Comparison of ENCODE assay signal across 29 mouse cellular contexts in the genomic region with DNA sequence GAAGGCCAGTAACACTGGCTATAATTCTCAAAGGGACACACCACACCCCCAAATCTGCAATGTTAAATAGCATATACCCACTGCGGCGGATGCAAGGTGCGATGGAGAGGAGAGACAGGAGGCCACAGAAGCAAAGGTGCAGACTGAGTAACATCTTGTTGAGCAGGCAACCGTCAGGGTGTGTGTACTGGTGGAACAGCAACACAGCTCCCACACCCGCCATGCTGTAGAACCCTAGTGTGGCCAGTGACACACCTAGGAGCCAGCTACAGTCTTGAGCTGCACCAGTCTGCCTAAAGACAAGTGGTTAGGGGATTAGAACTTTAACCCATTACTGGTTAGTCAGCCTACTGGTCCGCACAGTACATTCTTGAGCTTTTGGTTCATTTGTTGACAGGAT. TPM values are rescaled to one million over a fixed set of nuclear protein-coding genes. Genes with fewer than 3 reads are reported as not detected.
DNase-seq lines count a peak whose midpoint lies in the region; ATAC-seq and TF ChIP-seq lines count a peak whose summit lies in the region.
"Had no signal": no experiment of that assay in that cellular context is flagged by ENCODE, and none has a peak within 500 bp of the region (broad histone marks: within the 10 kb centered on the region; RNA-seq: fewer than 3 reads in every experiment).

No protein-coding gene starts in this region.

- peaks cover 43% of the 10 kb centered on the region for H3K36me3 ChIP-seq in heart, embryonic 10.5 days
- peaks cover 32% of the 10 kb centered on the region for H3K36me3 ChIP-seq in heart, embryonic 15.5 days
- peaks cover 0 to 22% of the 10 kb centered on the region in 2 experiments; a peak in 2 of 4 replicates for H3K36me3 ChIP-seq in MEL (ENCODE audit: control insufficient read depth in 1 of 2, insufficient read depth in 2 of 2, low read length in 2 of 2)

- WGBS in heart, embryonic 10.5 days, result 83% methylated on average over 6 of the region's 6 CpGs
- 80% methylated on average over 6 of the region's 6 CpGs for WGBS in heart, embryonic 15.5 days

- no peaks in the 10 kb centered on the region for H3K9me3 ChIP-seq in heart, embryonic 10.5 days
- H3K9me3 ChIP-seq in heart, embryonic 15.5 days (replicated peaks), result no peaks in the 10 kb centered on the region
- no peaks in the 10 kb centered on the region for H3K9me3 ChIP-seq in MEL (replicated peaks; ENCODE audit: insufficient read depth, low read length)
- H3K9me3 ChIP-seq: embryonic facial prominence, embryonic 15.5 days; hindbrain, embryonic 12.5 days; limb, embryonic 10.5 days; limb, embryonic 15.5 days; liver, embryonic 15.5 days; midbrain, embryonic 12.5 days had no signal

- H3K27me3 ChIP-seq in heart, embryonic 10.5 days (ENCODE audit: insufficient read depth, poor library complexity, severe bottlenecking), result no peaks in the 10 kb centered on the region
- H3K27me3 ChIP-seq in heart, embryonic 15.5 days, result no peaks in the 10 kb centered on the region
- no peaks in the 10 kb centered on the region for H3K27me3 ChIP-seq in MEL (ENCODE audit: control insufficient read depth in 1 of 2, insufficient read depth in 2 of 2, low read length in 2 of 2)
- H3K27me3 ChIP-seq: CH12.LX; embryonic facial prominence, embryonic 15.5 days; hindbrain, embryonic 12.5 days; limb, embryonic 15.5 days; liver, embryonic 15.5 days; midbrain, embryonic 12.5 days had no signal

- H3K9ac ChIP-seq in heart, embryonic 15.5 days, result no peak overlapping the region
- no peak overlapping the region for H3K9ac ChIP-seq in MEL (ENCODE audit: control insufficient read depth, low read depth, low read length, poor library complexity, severe bottlenecking)
- H3K9ac ChIP-seq: embryonic facial prominence, embryonic 15.5 days; hindbrain, embryonic 12.5 days; limb, embryonic 15.5 days; liver, embryonic 15.5 days; lung, embryonic 14.5 days; midbrain, embryonic 12.5 days had no signal

- intact Hi-C loops in heart, postnatal 25 days (cut with DNase I), result no loop called here
- intact Hi-C loops in heart, postnatal 36 days (cut with DNase I), result no loop called here

- peaks cover 31% of the 10 kb centered on the region for H3K79me2 ChIP-seq in MEL (ENCODE audit: control insufficient read depth, insufficient read depth, low read length, poor library complexity)

- peak in 1 of 2 experiments; percentile 23; a peak in 1 of 4 replicates for TF ChIP-seq POLR2A in MEL (IDR thresholded peaks at IDR 0.05; ENCODE audit: control insufficient read depth in 1 of 2, insufficient read depth in 1 of 2, low read depth in 1 of 2, low read length in 2 of 2, poor library complexity in 1 of 2)
- peak; percentile 54; the same call in 1 of the 2 replicates for TF ChIP-seq POLR2A in embryonic fibroblast, embryonic 13.5 days (IDR thresholded peaks at IDR 0.05; ENCODE audit: low read depth, low read length)

- DNase-seq in heart, embryonic 10.5 days (ENCODE audit: low spot score), result no peak
- no peak for DNase-seq in heart, postnatal 25 days (ENCODE audit: low spot score)
- no peak for DNase-seq in heart, postnatal 36 days
- DNase-seq in MEL (ENCODE audit: low read depth, low spot score), result no peak
- DNase-seq in lung, postnatal 36 days, result no peak
- no peak for DNase-seq in kidney, postnatal 25 days
- DNase-seq: adrenal gland, adult 8-10 months; cerebellum, adult 2 months; cerebellum, postnatal 14 days; kidney, adult 8-10 months; kidney, postnatal 10 days; layer of hippocampus, adult 9-11 months; lung, embryonic 14.5 days; lung, postnatal 14 days; retina, postnatal 1 day; right cerebral cortex, postnatal 14 days had no signal

- H3K4me1 ChIP-seq in heart, embryonic 10.5 days, result peaks cover 49% of the 10 kb centered on the region
- peaks cover 44% of the 10 kb centered on the region for H3K4me1 ChIP-seq in heart, embryonic 15.5 days (replicated peaks)
- peaks cover 8 to 12% of the 10 kb centered on the region in 2 experiments for H3K4me1 ChIP-seq in MEL (ENCODE audit: control insufficient read depth in 1 of 2, insufficient read depth in 2 of 2, low read length in 2 of 2)
- peaks cover 19% of the 10 kb centered on the region for H3K4me1 ChIP-seq in embryonic fibroblast, embryonic 13.5 days (ENCODE audit: control insufficient read depth, insufficient read depth, low read length)

- ATAC-seq in heart, embryonic 15.5 days (replicated peaks; ENCODE audit: insufficient number of reproducible peaks, insufficient read depth, low FRiP score, low read depth), result no peak
- ATAC-seq: forebrain, embryonic 14.5 days; intestine, embryonic 16.5 days had no signal

- no peak overlapping the region for H3K4me2 ChIP-seq in heart, embryonic 15.5 days
- H3K4me2 ChIP-seq: embryonic facial prominence, embryonic 15.5 days; hindbrain, embryonic 12.5 days; limb, embryonic 15.5 days; liver, embryonic 15.5 days; lung, embryonic 14.5 days; midbrain, embryonic 12.5 days had no signal

- H3K4me3 ChIP-seq in heart, embryonic 10.5 days, result no peak overlapping the region
- H3K4me3 ChIP-seq in heart, embryonic 15.5 days, result no peak overlapping the region
- no peak overlapping the region for H3K4me3 ChIP-seq in MEL (ENCODE audit: control insufficient read depth in 1 of 2, insufficient read depth in 1 of 2, low read depth in 2 of 2, low read length in 2 of 2)
- no peak overlapping the region for H3K4me3 ChIP-seq in embryonic fibroblast, embryonic 13.5 days (ENCODE audit: insufficient read depth, low read length)
- H3K4me3 ChIP-seq: embryonic facial prominence, embryonic 15.5 days; hindbrain, embryonic 12.5 days; limb, embryonic 10.5 days; limb, embryonic 15.5 days; liver, embryonic 15.5 days; midbrain, embryonic 12.5 days had no signal

- no peak for TF ChIP-seq RAD21 in MEL (IDR thresholded peaks at IDR 0.05; ENCODE audit: low read depth, low read length)

- TF ChIP-seq EP300 in MEL (IDR thresholded peaks at IDR 0.05; ENCODE audit: low read depth in 1 of 2, low read length in 2 of 2), result no peak

- H3K27ac ChIP-seq in heart, embryonic 10.5 days, result peak overlapping the region; percentile 6; the same call in 1 of the 2 replicates
- peak overlapping the region; percentile 73 for H3K27ac ChIP-seq in heart, embryonic 15.5 days
- H3K27ac ChIP-seq in MEL (ENCODE audit: control insufficient read depth, low read depth, low read length), result no peak overlapping the region
- no peak overlapping the region; the same call in 1 of the 2 replicates for H3K27ac ChIP-seq in embryonic fibroblast, embryonic 13.5 days (ENCODE audit: insufficient read depth, low read length)
- H3K27ac ChIP-seq: embryonic facial prominence, embryonic 15.5 days; hindbrain, embryonic 12.5 days; limb, embryonic 10.5 days; limb, embryonic 15.5 days; liver, embryonic 15.5 days; midbrain, embryonic 12.5 days had no signal

- TF ChIP-seq CTCF in MEL (IDR thresholded peaks at IDR 0.05 in 2 of 3, conservative IDR thresholded peaks at IDR 0.05 in 1 of 3; ENCODE audit: control insufficient read depth in 1 of 3, insufficient read depth in 1 of 3, low read depth in 2 of 3, low read length in 3 of 3, poor library complexity in 1 of 3, severe bottlenecking in 1 of 3), result no peak
- no peak for TF ChIP-seq CTCF in embryonic fibroblast, embryonic 13.5 days (IDR thresholded peaks at IDR 0.05; ENCODE audit: borderline replicate concordance, insufficient read depth, low read length)

RNA-seq across cellular contexts. Expression of a gene that starts 0.8 kb away (rescaled TPM):
- polyA plus RNA-seq in heart, embryonic 10.5 days (2016; fragmentation: Nextera tagmentation; extraction: Ambion mirVana), result 139 and 162 TPM in 2 replicates
- 10 to 100 TPM; 22.8 to 23.1 TPM for total RNA-seq in heart, postnatal 25 days (2021)
- polyA plus RNA-seq in heart, embryonic 15.5 days (2015; fragmentation: Nextera tagmentation; extraction: Ambion mirVana), result 85.3 and 101 TPM in 2 replicates
- 10 to 100 TPM; 23.5 to 23.6 TPM for total RNA-seq in heart, postnatal 36 days (2021)
- 8.5 and 17.6 TPM in 2 replicates for total RNA-seq in MEL (2012; rRNA removed)
- polyA plus RNA-seq in MEL (2012; ENCODE audit: insufficient read depth in 1 of 2, insufficient read length in 2 of 2, low read depth in 1 of 2, low replicate concordance in 2 of 2, missing spikeins in 1 of 2), result 10 to 100 TPM in 1 of 2 experiments, not detected in 1; 79.7 TPM
- 80.6 and 86.4 TPM in 2 replicates for polyA plus RNA-seq in embryonic fibroblast, embryonic 13.5 days (2011; ENCODE audit: insufficient read length, low read depth, missing spikeins)

RNA-seq across cellular contexts. Expression of a gene that starts 2.7 kb away (rescaled TPM):
- 0.09 and 0.20 TPM in 2 replicates for polyA plus RNA-seq in heart, embryonic 10.5 days (2016; fragmentation: Nextera tagmentation; extraction: Ambion mirVana)
- total RNA-seq in heart, postnatal 25 days (2021), result under 1 TPM in 1 of 2 experiments, not detected in 1; 0.10 TPM
- 0.13 and 0.19 TPM in 2 replicates for polyA plus RNA-seq in heart, embryonic 15.5 days (2015; fragmentation: Nextera tagmentation; extraction: Ambion mirVana)
- total RNA-seq in heart, postnatal 36 days (2021), result not detected
- total RNA-seq in MEL (2012; rRNA removed), result 0.75 and 1.2 TPM in 2 replicates
- under 1 TPM in 1 of 2 experiments, not detected in 1; 0.38 TPM for polyA plus RNA-seq in MEL (2012; ENCODE audit: insufficient read depth in 1 of 2, insufficient read length in 2 of 2, low read depth in 1 of 2, low replicate concordance in 2 of 2, missing spikeins in 1 of 2)
- 0.63 TPM in 1 of 2 replicates, not detected in the other for polyA plus RNA-seq in embryonic fibroblast, embryonic 13.5 days (2011; ENCODE audit: insufficient read length, low read depth, missing spikeins)
- total RNA-seq: gastrocnemius, adult 18-20 months had no signal
- polyA plus RNA-seq: intestine, embryonic 16.5 days; liver, embryonic 15.5 days; lung, embryonic 14.5 days had no signal

RNA-seq across cellular contexts. Expression of a gene that starts 4.9 kb away (rescaled TPM):
- 503 and 534 TPM in 2 replicates for polyA plus RNA-seq in heart, embryonic 10.5 days (2016; fragmentation: Nextera tagmentation; extraction: Ambion mirVana)
- total RNA-seq in heart, postnatal 25 days (2021), result 100 to 1,000 TPM; 392 to 395 TPM
- 466 and 549 TPM in 2 replicates for polyA plus RNA-seq in heart, embryonic 15.5 days (2015; fragmentation: Nextera tagmentation; extraction: Ambion mirVana)
- total RNA-seq in heart, postnatal 36 days (2021), result 100 to 1,000 TPM; 376 to 394 TPM
- total RNA-seq in MEL (2012; rRNA removed), result 352 and 370 TPM in 2 replicates
- polyA plus RNA-seq in MEL (2012; ENCODE audit: insufficient read depth in 1 of 2, insufficient read length in 2 of 2, low read depth in 1 of 2, low replicate concordance in 2 of 2, missing spikeins in 1 of 2), result 100 to 1,000 TPM in 1 of 2 experiments, not detected in 1; 469 TPM
- 553 and 625 TPM in 2 replicates for polyA plus RNA-seq in embryonic fibroblast, embryonic 13.5 days (2011; ENCODE audit: insufficient read length, low read depth, missing spikeins)

RNA-seq across cellular contexts. Expression of a gene that starts 9.8 kb away (rescaled TPM):
- 2.0 and 3.5 TPM in 2 replicates for polyA plus RNA-seq in heart, embryonic 10.5 days (2016; fragmentation: Nextera tagmentation; extraction: Ambion mirVana)
- total RNA-seq in heart, postnatal 25 days (2021), result under 1 TPM in 1 of 2 experiments, not detected in 1; 0.14 TPM
- polyA plus RNA-seq in heart, embryonic 15.5 days (2015; fragmentation: Nextera tagmentation; extraction: Ambion mirVana), result 1.00 and 1.6 TPM in 2 replicates
- total RNA-seq in heart, postnatal 36 days (2021), result not detected
- not detected in 2 replicates for total RNA-seq in MEL (2012; rRNA removed)
- polyA plus RNA-seq in MEL (2012; ENCODE audit: insufficient read depth in 1 of 2, insufficient read length in 2 of 2, low read depth in 1 of 2, low replicate concordance in 2 of 2, missing spikeins in 1 of 2), result not detected
- not detected in 2 replicates for polyA plus RNA-seq in embryonic fibroblast, embryonic 13.5 days (2011; ENCODE audit: insufficient read length, low read depth, missing spikeins)
- total RNA-seq: gastrocnemius, adult 18-20 months; left cerebral cortex, postnatal 10 days had no signal
- polyA plus RNA-seq: cerebellum, adult 2 months had no signal

RNA-seq across cellular contexts. Expression of a gene that starts 19.9 kb away (rescaled TPM):
- polyA plus RNA-seq in heart, embryonic 10.5 days (2016; fragmentation: Nextera tagmentation; extraction: Ambion mirVana), result 45.4 and 49.3 TPM in 2 replicates
- 10 to 100 TPM; 29.1 to 30.2 TPM for total RNA-seq in heart, postnatal 25 days (2021)
- 39.7 and 42.1 TPM in 2 replicates for polyA plus RNA-seq in heart, embryonic 15.5 days (2015; fragmentation: Nextera tagmentation; extraction: Ambion mirVana)
- 10 to 100 TPM; 29.7 to 32.4 TPM for total RNA-seq in heart, postnatal 36 days (2021)
- 17.2 and 20.3 TPM in 2 replicates for total RNA-seq in MEL (2012; rRNA removed)
- polyA plus RNA-seq in MEL (2012; ENCODE audit: insufficient read depth in 1 of 2, insufficient read length in 2 of 2, low read depth in 1 of 2, low replicate concordance in 2 of 2, missing spikeins in 1 of 2), result 10 to 100 TPM in 1 of 2 experiments, not detected in 1; 19.1 TPM
- polyA plus RNA-seq in embryonic fibroblast, embryonic 13.5 days (2011; ENCODE audit: insufficient read length, low read depth, missing spikeins), result 24.7 and 28.7 TPM in 2 replicates

Comparison
In these comparisons a context has a peak if more than half of its experiments do, and no peak if none do; other contexts are left out.
1. H3K27ac ChIP-seq: peak in heart, embryonic 10.5 days (single experiment) and heart, embryonic 15.5 days (single experiment); none in MEL (single experiment) and embryonic fibroblast, embryonic 13.5 days (single experiment).